Mouse (Mus musculus) brain, embryonic 18.5 days (tissue): Measurements from ENCODE around the gene Cep57.
A peak's percentile ranks its signal among the peaks of the same experiment; 100 is the strongest.

Source experiments
- DNase-seq: peaks from one replicate; pipeline ENCODE4 v3.0.0-alpha.2; 2012; ENCODE audit warnings: low read depth, low spot score

Gene Cep57

DNA sequence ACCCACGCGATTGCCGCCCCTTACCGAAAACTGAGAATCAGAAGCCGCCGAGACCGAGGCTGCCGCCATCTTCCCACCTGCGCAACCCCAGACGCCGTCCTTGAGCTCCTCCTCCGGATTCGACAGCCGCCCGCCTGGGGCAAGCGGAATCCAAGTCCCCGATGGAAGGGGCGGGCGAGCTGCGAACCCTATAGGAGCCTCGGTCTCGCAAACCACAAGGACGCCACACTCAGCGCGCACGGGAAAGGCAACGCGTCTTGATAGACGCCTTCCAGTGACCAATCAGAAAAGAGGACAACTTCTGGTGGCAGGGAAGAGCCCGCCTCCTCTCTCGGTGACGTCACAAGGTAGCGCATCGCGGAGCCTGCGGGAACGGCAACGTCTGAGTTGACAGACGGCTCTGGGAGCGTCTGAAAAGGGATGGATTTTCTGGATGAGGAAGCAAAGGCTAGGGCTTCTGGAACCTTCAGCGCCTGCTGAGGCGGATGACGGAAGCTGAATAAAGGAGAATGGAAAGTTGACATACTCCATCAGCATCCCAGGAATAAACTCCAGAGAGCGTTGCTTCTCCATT lies at the start of gene Cep57:
TSS of gene Cep57 (minus strand) at position 276 of the 574 bp plus-strand sequence.
- DNase-seq = peak; percentile 98

GRCm38 (mm10) chr9:13875340-13875739 lies 48.4 kb upstream of the Cep57 start:
- DNase-seq = no peak

DNA sequence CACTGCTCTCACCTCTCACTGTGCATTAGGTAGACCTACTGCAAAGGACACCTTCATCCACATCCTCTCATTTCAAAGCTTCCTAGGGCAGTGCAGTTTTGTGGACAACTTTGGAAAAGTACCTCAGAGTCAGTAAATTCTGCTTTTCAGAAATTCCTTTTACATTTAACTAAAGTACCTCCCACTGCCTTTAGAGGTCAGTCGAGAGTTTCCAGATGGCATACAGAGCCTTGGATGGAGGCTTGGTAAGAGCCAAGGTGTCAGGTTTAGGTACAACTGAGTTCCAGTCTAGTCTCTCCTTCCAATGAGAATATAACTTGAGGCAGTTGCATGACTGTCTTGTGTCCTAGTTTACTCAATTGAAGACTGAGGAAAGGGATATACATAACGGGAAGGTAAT lies 47.5 kb upstream of the Cep57 start:
- no peak for DNase-seq

GRCm38 (mm10) chr9:13871631-13872030 lies 44.7 kb upstream of the Cep57 start:
- no peak for DNase-seq

DNA sequence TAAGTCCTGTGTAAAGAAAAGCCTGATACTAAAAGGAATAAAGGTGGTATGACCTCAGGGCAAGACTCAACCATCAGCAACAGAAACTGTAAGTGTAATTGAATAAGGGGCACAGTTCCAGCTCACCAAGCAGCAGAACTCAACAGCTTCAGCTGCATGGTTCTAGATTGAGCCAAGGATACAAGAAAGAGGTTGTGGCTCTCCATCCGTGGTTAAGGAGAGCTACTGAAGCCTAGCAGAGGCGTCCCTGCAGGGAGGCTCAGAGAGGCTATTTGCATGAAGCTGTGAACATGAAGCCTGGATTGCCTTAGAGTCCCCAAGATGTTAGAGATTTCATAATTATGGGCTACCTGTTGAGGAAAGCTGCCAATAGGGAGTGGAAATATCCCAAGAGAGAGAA lies 40.7 kb upstream of the Cep57 start:
- no peak for DNase-seq

GRCm38 (mm10) chr9:13856777-13857176 lies 29.9 kb upstream of the Cep57 start:
- no peak for DNase-seq

DNA sequence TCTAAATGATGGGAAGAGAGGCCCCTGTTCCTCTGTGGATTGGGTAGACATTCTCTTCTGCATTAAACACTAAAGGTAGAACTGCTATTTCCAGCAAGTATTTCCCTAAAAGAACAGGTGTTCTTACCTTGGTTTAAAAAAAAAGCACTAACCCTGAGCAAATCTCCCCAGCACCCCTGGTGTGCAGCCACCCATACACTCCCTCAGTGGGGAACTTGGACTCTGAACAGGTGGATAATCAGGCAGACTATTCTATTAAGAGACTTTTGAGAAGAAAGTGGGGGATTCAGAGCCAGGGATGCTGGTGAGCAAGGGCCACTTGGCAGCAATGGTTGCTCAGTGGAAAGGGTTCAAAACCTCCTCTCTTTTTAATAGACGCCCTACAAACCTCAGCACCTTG lies 29.3 kb upstream of the Cep57 start:
- DNase-seq = no peak

GRCm38 (mm10) chr9:13853876-13854275 lies 27.0 kb upstream of the Cep57 start:
- no peak for DNase-seq

DNA sequence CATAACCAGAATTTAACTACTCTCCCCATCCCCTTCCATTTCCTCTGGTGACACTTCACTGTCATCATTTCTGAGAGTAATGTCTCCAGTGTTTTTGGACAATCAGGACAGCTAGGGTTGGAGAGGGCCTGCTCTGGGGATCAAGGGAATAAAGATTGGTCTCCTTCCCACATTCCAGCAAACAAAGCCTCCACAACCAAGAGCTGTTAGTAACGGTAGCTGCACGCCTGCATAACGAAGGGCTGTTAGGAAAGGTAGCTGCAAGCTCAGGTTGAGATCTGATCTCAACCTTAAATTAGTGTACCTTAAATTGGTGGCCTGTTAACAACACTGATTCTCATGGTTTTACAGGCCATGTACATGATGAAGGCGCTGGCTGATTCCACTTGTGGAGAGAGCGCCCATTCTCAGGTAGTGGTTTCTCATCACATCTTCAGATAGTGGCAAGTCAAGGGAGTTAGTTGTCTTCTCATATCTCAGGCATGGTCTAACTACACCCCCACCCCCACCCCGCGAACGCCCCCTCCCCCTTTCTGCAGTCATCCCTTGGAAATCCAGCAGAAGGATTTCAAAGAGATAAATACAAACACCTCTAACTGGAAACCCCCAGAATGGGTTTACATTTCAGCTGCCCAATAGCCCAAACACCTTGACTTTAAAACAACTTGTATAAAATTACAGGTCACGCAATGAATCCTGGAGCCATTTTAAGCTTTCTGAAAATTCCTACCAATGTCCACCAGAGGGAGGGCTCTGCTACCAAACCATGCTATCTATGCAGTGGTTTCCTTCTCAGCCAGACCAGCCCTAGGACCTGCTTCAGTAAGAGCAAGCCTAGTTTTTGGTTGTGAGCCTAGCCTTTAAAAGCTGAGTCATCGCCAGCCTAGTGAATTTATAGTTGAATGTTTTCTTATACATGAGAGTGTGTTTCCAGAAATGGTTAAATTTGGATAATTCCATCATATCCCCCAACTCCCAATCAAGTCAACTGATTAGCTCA lies 21.9 kb upstream of the Cep57 start:
- peak; percentile 26 for DNase-seq

DNA sequence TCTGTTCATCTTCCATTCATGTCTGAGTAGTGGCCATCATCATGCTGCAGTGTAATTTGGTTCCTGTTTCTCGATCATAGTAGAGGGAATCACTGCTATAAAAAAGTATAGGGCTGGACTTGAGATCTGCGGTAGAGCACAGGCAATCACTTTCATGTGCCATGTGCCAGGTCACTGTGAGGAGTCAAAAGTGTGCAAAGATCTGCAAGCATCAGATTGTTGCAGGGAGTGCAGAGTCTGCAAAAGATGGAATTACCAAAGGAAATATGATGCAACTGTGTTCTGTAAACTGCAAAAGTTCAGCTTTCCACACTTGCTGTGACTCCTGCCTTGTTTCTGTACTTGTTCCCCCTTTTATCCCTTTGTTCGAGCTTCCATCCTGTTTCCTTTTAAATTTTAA lies 20.7 kb upstream of the Cep57 start:
- no peak for DNase-seq

GRCm38 (mm10) chr9:13836726-13837125 lies 9.8 kb upstream of the Cep57 start:
- DNase-seq = no peak

DNA sequence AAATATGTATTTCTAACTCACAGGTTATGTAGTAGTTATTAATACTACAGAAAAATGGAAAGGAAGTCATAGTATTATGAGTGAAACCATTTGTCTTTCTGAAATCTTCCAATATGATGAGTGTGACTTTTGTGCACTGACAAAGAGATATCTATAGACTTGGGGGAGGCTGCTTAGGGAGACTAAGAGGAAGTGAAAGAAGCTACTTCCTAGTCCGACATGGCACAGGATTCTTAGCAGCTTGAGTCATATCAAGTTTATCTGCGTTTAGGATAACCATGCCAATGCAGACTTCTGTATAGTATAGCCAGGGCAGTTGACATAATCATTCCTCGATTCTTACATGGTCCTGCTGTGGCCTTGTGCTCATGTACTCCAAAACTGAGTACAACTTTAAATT lies 8.3 kb upstream of the Cep57 start:
- no peak for DNase-seq

DNA sequence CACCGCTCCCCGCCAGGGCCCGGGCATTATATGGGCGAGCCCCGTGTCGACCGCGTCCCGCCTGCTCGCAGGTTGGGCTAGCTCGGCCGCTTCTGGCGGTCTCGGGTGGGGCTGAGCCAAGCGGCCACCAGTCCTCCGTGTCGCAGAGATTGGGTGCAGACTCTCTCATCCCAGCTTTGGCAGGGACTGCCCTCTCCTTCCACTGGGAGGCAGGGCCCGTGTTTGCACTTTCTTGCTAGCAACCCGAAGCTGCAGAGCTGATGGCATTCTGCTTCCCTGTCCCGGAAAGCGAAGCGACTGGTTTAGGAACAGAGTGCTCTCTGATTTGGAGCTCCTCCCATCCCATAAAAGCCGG lies 1.2 kb upstream of the Cep57 start:
- peak; percentile 8 for DNase-seq

DNA sequence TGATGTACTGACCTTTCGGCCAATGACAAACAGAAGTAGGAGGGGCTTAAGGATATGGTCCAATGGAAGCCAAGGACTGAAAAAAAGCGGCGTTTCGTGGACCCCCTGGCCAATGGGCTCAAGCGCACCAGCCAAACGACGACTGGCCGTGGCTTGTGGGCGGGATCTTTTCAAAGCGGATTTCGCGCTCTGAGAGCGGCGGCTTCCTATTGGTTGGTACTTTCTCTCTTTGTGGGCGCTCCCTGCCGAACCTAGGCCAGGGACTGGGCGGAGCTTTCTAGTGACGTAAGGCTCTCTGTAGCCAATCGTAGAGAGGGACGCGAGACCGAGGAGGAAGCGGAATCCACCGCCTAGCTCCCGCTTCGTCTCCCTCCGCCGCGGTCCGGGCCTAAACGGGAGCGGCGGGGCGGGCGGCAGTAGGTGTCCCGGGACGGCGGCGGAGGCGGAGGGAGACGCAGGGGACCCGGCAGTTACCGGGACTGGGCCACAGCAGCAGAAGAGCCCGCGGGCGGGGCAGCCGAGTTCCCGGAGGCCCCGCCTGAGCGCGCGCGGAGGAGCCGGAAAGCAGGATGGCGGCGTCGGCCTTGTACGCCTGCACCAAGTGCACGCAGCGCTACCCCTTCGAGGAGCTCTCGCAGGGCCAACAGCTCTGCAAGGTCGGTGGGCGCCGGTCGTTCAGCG lies 639 bp upstream of the Cep57 start, which contains the start of gene Fam76b:
TSS of gene Fam76b (plus strand) at position 311 of the 681 bp plus-strand sequence.
- DNase-seq = peak; percentile 100

DNA sequence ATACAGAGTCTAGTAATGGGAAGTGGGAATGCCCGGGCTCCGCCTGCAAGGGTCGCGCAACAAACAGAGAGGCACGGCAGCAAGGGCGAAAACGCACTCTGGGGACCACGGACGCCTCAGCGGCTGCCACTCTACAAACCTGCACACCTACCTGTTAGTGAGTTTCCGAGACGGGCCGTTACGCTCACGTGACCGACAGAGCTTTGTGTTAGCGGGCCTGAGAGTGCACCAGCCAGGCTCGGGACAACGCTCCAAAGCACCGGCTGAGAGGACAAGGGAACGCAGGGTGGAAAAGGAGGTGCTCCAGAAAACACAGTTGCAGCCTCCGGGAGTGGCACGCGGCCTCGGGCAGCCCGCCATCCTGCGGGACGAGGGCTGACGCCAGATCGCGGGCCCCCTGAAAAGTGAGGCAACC lies 509 bp downstream of the Cep57 start:
- no peak for DNase-seq

DNA sequence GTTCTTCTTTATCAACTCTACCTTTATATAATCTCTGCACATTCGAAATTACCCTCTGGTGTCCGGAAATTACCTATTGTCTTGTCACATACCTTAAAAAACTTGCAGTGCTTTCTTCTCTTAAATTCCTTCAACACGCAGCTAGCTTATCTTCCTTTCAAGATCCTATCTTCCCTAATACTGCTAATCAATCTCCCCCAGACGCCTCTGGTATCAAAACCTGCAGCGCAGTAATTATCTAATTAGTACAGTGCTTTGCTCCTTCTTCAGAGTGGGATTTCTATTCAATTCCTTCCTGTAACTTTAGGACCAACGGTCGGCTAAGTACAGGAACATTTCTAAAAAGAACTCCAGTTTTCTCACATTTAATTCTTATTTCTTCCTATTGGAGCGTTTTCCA lies 1.0 kb downstream of the Cep57 start:
- no peak for DNase-seq

DNA sequence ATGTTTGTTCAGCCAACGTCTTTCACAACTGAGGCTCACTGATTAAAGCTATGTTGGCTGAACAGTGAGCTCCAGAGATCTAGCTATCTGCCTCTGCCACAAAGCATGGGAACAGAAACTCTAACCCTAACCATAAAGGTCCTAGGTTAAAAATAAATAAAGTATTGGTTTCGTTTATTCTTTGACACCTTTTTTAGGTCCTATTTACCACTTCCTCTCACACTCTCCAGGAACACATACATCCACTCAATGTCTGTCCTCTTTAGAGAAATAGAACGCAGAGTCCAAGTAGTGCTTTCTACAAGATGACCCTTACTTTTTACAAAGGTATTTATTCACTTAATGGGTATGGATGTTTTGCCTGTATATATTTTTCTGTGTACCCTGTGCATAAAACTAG lies 6.1 kb downstream of the Cep57 start:
- no peak for DNase-seq

DNA sequence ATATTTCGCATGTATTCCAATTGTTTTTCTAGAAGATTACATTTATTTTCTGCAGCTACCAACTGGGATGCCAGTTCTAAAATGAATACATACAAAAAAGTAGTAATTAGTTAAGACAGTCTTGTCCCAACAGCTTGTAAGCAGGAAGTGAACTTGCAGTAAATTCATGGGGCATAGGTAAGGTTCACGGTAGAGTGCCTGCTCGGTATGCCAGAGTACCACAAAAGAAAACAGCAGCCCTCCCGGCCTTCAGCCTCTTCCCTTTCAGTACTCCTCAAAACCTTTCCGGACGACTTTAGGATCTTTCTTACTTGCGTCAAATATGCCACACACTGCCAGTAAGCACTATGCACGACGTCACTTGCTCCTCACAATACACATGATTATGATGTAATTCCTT lies 8.5 kb downstream of the Cep57 start:
- DNase-seq = no peak

- DNase-seq = no peak
Measured at GRCm38 (mm10) chr9:13809937-13810336, 17.0 kb downstream of the Cep57 start.

GRCm38 (mm10) chr9:13807657-13808056 lies 19.2 kb downstream of the Cep57 start:
- no peak for DNase-seq

DNA sequence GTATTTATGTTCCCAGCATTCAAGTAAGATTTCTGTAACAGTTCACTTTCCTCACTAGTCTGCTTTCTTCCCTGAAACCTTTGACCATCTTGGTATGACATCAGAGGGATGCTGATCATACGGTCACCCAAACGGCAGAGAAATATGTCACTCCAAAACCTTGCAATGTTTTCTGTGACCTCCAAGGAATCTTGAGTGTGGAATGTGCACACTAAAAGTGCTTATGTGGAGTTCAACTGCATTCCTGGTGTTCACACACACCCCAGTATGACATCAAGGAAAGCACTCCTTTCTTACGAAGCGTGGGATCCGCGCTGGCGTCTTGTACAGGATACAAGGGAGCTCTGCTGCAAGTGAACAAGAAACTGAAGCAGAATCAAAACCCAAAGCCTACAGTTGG lies 20.1 kb downstream of the Cep57 start:
- DNase-seq = no peak

DNA sequence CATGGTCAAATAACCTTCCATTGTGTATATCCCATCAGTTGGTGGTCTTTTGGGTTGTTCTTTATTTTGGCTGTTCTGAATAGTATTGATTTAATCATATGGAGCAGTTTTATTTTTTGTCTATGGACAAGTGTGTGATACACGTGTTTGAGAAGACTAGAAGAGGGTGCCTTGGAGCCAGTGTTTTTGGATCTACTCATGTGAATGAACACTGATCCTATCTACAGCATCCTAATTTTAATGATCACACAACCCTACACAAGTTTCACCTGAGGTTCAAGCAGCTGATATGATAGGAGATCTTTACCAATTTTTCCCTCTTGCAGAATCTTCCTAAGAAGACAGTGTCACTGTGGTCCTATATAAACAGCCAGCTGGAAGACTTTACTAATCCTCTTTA lies 22.4 kb downstream of the Cep57 start:
- no peak for DNase-seq
